Mouse (Mus musculus) midbrain, embryonic 15.5 days (tissue): ENCODE data around the gene Slc16a4. TPM values are rescaled to one million over a fixed set of nuclear protein-coding genes. Genes with fewer than 3 reads are reported as not detected.
A peak's percentile ranks its signal among the peaks of the same experiment; 100 is the strongest.

Experiments
- ATAC-seq: fragments of 200-750 bp; cut with Nextera tagmentation; replicated peaks from 2 replicates; pipeline ENCODE4 v1.8.0; 2017; ENCODE audit warnings: moderate TSS enrichment
- H3K27ac ChIP-seq: fragments of 300-500 bp; sonication (generic); 2 replicates; pipeline ENCODE4 v1.5.1; 2015; ENCODE audit warnings: mild to moderate bottlenecking, inconsistent platforms
- H3K27me3 ChIP-seq: fragments of 300-500 bp; sonication (generic); replicated peaks from 2 replicates; pipeline ENCODE4 v1.6.1; 2015; ENCODE audit warnings: inconsistent platforms
- H3K36me3 ChIP-seq: fragments of 300-500 bp; sonication (generic); replicated peaks from 2 replicates; pipeline ENCODE4 v1.6.1; 2015; ENCODE audit warnings: inconsistent platforms
- H3K4me1 ChIP-seq: fragments of 300-500 bp; sonication (generic); 2 replicates; pipeline ENCODE4 v1.6.1; 2015; ENCODE audit warnings: inconsistent platforms
- H3K4me2 ChIP-seq: fragments of 300-500 bp; sonication (generic); 2 replicates; pipeline ENCODE4 v1.6.1; 2015; ENCODE audit warnings: inconsistent platforms, mild to moderate bottlenecking, moderate library complexity
- H3K4me3 ChIP-seq: fragments of 300-500 bp; sonication (generic); 2 replicates; pipeline ENCODE4 v1.5.1; 2015; ENCODE audit warnings: mild to moderate bottlenecking, inconsistent platforms
- H3K9ac ChIP-seq: fragments of 300-500 bp; sonication (generic); 2 replicates; pipeline ENCODE4 v1.6.1; 2015; ENCODE audit warnings: mild to moderate bottlenecking, inconsistent platforms
- H3K9me3 ChIP-seq: fragments of 300-500 bp; sonication (generic); 2 replicates; pipeline ENCODE4 v1.6.1; 2016; ENCODE audit warnings: inconsistent platforms
- WGBS: fragments of 180-500 bp; shearing (Covaris S2); methylation state at CpG from one replicate; pipeline ENCODE4 v1.1.7; 2015; ENCODE audit warnings: mixed read lengths; 5-methylcytosine and 5-hydroxymethylcytosine counted together
- polyA plus RNA-seq: library from polyadenylated mRNA; unstranded; fragments of >200 nt; fragmentation: Nextera tagmentation; extraction: Ambion mirVana; gene quantifications from 2 replicates; pipeline ENCODE4 v1.2.1, GENCODE M21; 2015

Gene Slc16a4
- polyA plus RNA-seq, 1 experiment from 2014 or later, result 2.3 TPM

- Histone ChIP-seq H3K9me3 (no peaks in the 10 kb centered on the region), H3K27ac (no peak overlapping the region), H3K27me3 (no peaks in the 10 kb centered on the region), H3K36me3 (no peaks in the 10 kb centered on the region), H3K4me3 (no peak overlapping the region), H3K4me1 (no peaks in the 10 kb centered on the region), H3K9ac (no peak overlapping the region), H3K4me2 (no peak overlapping the region)
- no peak for ATAC-seq
- 50% methylated on average over 3 of the region's 3 CpGs for WGBS
Observed at GRCm38 (mm10) chr3:107345033-107345725, 54.1 kb downstream of the Slc16a4 start.

- H3K27ac ChIP-seq, result no peak overlapping the region
- no peak overlapping the region for H3K4me2 ChIP-seq
- H3K9ac ChIP-seq, result no peak overlapping the region
- H3K27me3 ChIP-seq, result no peaks in the 10 kb centered on the region
- no peaks in the 10 kb centered on the region for H3K4me1 ChIP-seq
- no peak for ATAC-seq
- no peaks in the 10 kb centered on the region for H3K36me3 ChIP-seq
- WGBS, result 80% methylated on average over 3 of the region's 3 CpGs
- no peaks in the 10 kb centered on the region for H3K9me3 ChIP-seq
- H3K4me3 ChIP-seq, result no peak overlapping the region
Observed at GRCm38 (mm10) chr3:107349006-107349405, 58.0 kb downstream of the Slc16a4 start.

GRCm38 (mm10) chr3:107351706-107352105 is 60.7 kb downstream of the Slc16a4 start:
- Histone ChIP-seq H3K4me3 (no peak overlapping the region), H3K36me3 (no peaks in the 10 kb centered on the region), H3K4me2 (no peak overlapping the region), H3K27me3 (no peaks in the 10 kb centered on the region; the same call in 1 of the 2 replicates), H3K9me3 (no peaks in the 10 kb centered on the region), H3K4me1 (no peaks in the 10 kb centered on the region), H3K9ac (no peak overlapping the region), H3K27ac (no peak overlapping the region)
- ATAC-seq, result no peak
- WGBS, result 69% methylated on average over 3 of the region's 3 CpGs

GRCm38 (mm10) chr3:107355618-107356260 is 64.7 kb downstream of the Slc16a4 start:
- Histone ChIP-seq H3K4me1 (no peaks in the 10 kb centered on the region; the same call in 1 of the 2 replicates), H3K4me2 (no peak overlapping the region), H3K27me3 (no peaks in the 10 kb centered on the region; the same call in 1 of the 2 replicates), H3K9me3 (no peaks in the 10 kb centered on the region), H3K36me3 (no peaks in the 10 kb centered on the region), H3K27ac (no peak overlapping the region), H3K9ac (no peak overlapping the region), H3K4me3 (no peak overlapping the region)
- no peak for ATAC-seq
- 89% methylated on average over 6 of the region's 6 CpGs for WGBS

GRCm38 (mm10) chr3:107356964-107357441 is 66.0 kb downstream of the Slc16a4 start:
- no peak overlapping the region for H3K4me3 ChIP-seq
- no peak overlapping the region for H3K4me2 ChIP-seq
- H3K36me3 ChIP-seq, result no peaks in the 10 kb centered on the region
- H3K4me1 ChIP-seq, result no peaks in the 10 kb centered on the region; the same call in 1 of the 2 replicates
- no peaks in the 10 kb centered on the region; the same call in 1 of the 2 replicates for H3K27me3 ChIP-seq
- H3K9ac ChIP-seq, result no peak overlapping the region
- no peak overlapping the region for H3K27ac ChIP-seq
- WGBS, result under 1% methylated on average over 11 of the region's 11 CpGs
- H3K9me3 ChIP-seq, result no peaks in the 10 kb centered on the region
- peak; percentile 96 for ATAC-seq

- WGBS, result 66% methylated on average over 3 of the region's 3 CpGs
Observed at GRCm38 (mm10) chr3:107357700-107358234, 66.7 kb downstream of the Slc16a4 start.

GRCm38 (mm10) chr3:107360341-107360740 is 69.3 kb downstream of the Slc16a4 start:
- 76% methylated on average over 4 of the region's 4 CpGs for WGBS
- Histone ChIP-seq H3K36me3 (no peaks in the 10 kb centered on the region), H3K4me1 (no peaks in the 10 kb centered on the region; the same call in 1 of the 2 replicates), H3K9me3 (no peaks in the 10 kb centered on the region), H3K27me3 (no peaks in the 10 kb centered on the region; the same call in 1 of the 2 replicates), H3K9ac (no peak overlapping the region), H3K4me3 (no peak overlapping the region), H3K4me2 (no peak overlapping the region), H3K27ac (no peak overlapping the region)
- ATAC-seq, result no peak

More at GRCm38 (mm10) chr3:107357700-107358234, 66.7 kb downstream of the Slc16a4 start:
- peak; percentile 46 for ATAC-seq
- Histone ChIP-seq H3K4me3 (no peak overlapping the region), H3K27ac (no peak overlapping the region), H3K9ac (no peak overlapping the region), H3K36me3 (no peaks in the 10 kb centered on the region), H3K4me1 (no peaks in the 10 kb centered on the region; the same call in 1 of the 2 replicates), H3K4me2 (no peak overlapping the region), H3K27me3 (no peaks in the 10 kb centered on the region; the same call in 1 of the 2 replicates), H3K9me3 (no peaks in the 10 kb centered on the region)

Other genes starting within 250 kb of the Slc16a4 start
- 1.7 and 1.9 TPM in 2 replicates for gene Kcna2, start 190.1 kb upstream of the Slc16a4 start, polyA plus RNA-seq
- gene Kcna10, start 108.2 kb upstream of the Slc16a4 start, polyA plus RNA-seq, result not detected in 2 replicates
- gene Cym, start 69.5 kb upstream of the Slc16a4 start, polyA plus RNA-seq, result 0.27 TPM in 1 of 2 replicates, not detected in the other
- gene A630076J17Rik, start 60.6 kb upstream of the Slc16a4 start, polyA plus RNA-seq, result not detected in 2 replicates
- gene Prok1, start 51.5 kb upstream of the Slc16a4 start, polyA plus RNA-seq, result 0.08 and 0.10 TPM in 2 replicates
- 177 and 189 TPM in 2 replicates for gene Lamtor5, start 12.4 kb upstream of the Slc16a4 start, polyA plus RNA-seq
- gene Rbm15, start 42.4 kb downstream of the Slc16a4 start, polyA plus RNA-seq, result 6.8 TPM in 2 replicates
- 8.8 and 9.1 TPM in 2 replicates for gene Kcnc4, start 168.3 kb downstream of the Slc16a4 start, polyA plus RNA-seq
- 16.6 and 19.2 TPM in 2 replicates for gene Slc6a17, start 226.8 kb downstream of the Slc16a4 start, polyA plus RNA-seq